Mouse (Mus musculus) small intestine, adult 2 months (tissue): ENCODE data around the gene Usp7.

Source experiments
- CTCF ChIP-seq: fragments of 200-500 bp; IDR thresholded peaks from 2 replicates; pipeline ENCODE4 v1.5.1; 2012; ENCODE audit warnings: low read depth, mild to moderate bottlenecking, control low read depth, inconsistent platforms, low read length, moderate library complexity, mixed read lengths; ENCODE audit not compliant: insufficient replicate concordance, insufficient read length; ENCODE audit errors: extremely low read depth
- POLR2A ChIP-seq: fragments of 200-500 bp; IDR thresholded peaks from 2 replicates; pipeline ENCODE4 v1.6.1; 2012; ENCODE audit warnings: low read depth, mild to moderate bottlenecking, control low read depth, inconsistent platforms, low read length, moderate library complexity

DNA sequence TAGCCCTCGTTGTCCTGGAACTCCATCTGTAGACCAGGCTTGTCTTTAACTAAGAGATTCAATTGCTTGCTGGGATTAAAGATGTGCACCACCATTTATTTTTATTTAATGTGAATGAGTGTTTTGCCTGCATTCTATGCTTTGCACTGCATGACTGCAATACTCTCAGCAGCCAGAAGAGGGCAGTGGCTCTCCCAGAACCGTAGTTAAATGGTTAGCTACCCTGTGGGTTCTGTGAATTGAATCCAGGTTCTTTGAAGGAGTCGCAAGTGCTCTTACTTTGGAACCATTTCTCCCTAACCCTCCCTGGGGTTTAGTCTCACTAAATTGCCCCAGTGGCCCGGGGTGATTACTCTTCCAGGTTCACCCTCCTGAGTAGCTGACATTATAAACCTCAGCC, 14.6 kb upstream of the Usp7 start:
- TF ChIP-seq CTCF (peak; percentile 52; the same call in 1 of the 2 replicates), POLR2A (no peak)
